ENCODE assay signal across 13 mouse cellular contexts in genomic region chr7:47103671-47104414, GRCm38 (mm10). TPM values are rescaled to one million over a fixed set of nuclear protein-coding genes. Genes with fewer than 3 reads are reported as not detected.
DNase-seq lines count a peak whose midpoint lies in the region; ATAC-seq and TF ChIP-seq lines count a peak whose summit lies in the region.
"Had no signal": no experiment of that assay in that cellular context is flagged by ENCODE, and none has a peak within 500 bp of the region (broad histone marks: within the 10 kb centered on the region; RNA-seq: fewer than 3 reads in every experiment).

No protein-coding gene starts in this region.

- TF ChIP-seq CTCF in cerebellum, adult 2 months (IDR thresholded peaks at IDR 0.05; ENCODE audit: borderline replicate concordance, insufficient read depth, low read depth, low read length), result no peak

- no peaks in the 10 kb centered on the region for H3K27me3 ChIP-seq in liver, embryonic 13.5 days
- no peaks in the 10 kb centered on the region for H3K27me3 ChIP-seq in liver, embryonic 11.5 days (replicated peaks; ENCODE audit: control insufficient read depth, insufficient read depth, low read length)
- no peaks in the 10 kb centered on the region for H3K27me3 ChIP-seq in cerebellum, adult 2 months (ENCODE audit: control insufficient read depth, insufficient read depth, low read length)
- H3K27me3 ChIP-seq in hindbrain, embryonic 14.5 days (ENCODE audit: control insufficient read depth, insufficient read depth, low read length), result no peaks in the 10 kb centered on the region
- H3K27me3 ChIP-seq: embryonic facial prominence, embryonic 13.5 days had no signal

- no peaks in the 10 kb centered on the region for H3K4me1 ChIP-seq in liver, embryonic 13.5 days (replicated peaks)
- H3K4me1 ChIP-seq in liver, embryonic 11.5 days (replicated peaks; ENCODE audit: control insufficient read depth, insufficient read depth, low read length), result no peaks in the 10 kb centered on the region
- no peaks in the 10 kb centered on the region for H3K4me1 ChIP-seq in cerebellum, adult 2 months (ENCODE audit: control insufficient read depth, insufficient read depth, low read length)
- H3K4me1 ChIP-seq in hindbrain, embryonic 14.5 days (replicated peaks; ENCODE audit: control insufficient read depth, insufficient read depth, low read length), result no peaks in the 10 kb centered on the region
- H3K4me1 ChIP-seq: embryonic facial prominence, embryonic 13.5 days; hindbrain, embryonic 10.5 days had no signal

- H3K4me3 ChIP-seq in liver, embryonic 13.5 days (replicated peaks), result no peak overlapping the region
- H3K4me3 ChIP-seq in liver, embryonic 11.5 days (ENCODE audit: low read depth, low read length), result no peak overlapping the region
- H3K4me3 ChIP-seq in macrophage (ENCODE audit: inconsistent target), result no peak overlapping the region
- H3K4me3 ChIP-seq in cerebellum, adult 2 months (replicated peaks; ENCODE audit: insufficient read depth, low read depth, low read length), result no peak overlapping the region
- no peak overlapping the region for H3K4me3 ChIP-seq in hindbrain, embryonic 14.5 days (replicated peaks; ENCODE audit: low read length)
- H3K4me3 ChIP-seq: embryonic facial prominence, embryonic 13.5 days; hindbrain, embryonic 10.5 days had no signal

- H3K9me3 ChIP-seq in liver, embryonic 13.5 days (replicated peaks), result no peaks in the 10 kb centered on the region
- H3K9me3 ChIP-seq in liver, embryonic 11.5 days (ENCODE audit: control insufficient read depth, low read length), result no peaks in the 10 kb centered on the region
- no peaks in the 10 kb centered on the region for H3K9me3 ChIP-seq in hindbrain, embryonic 14.5 days (ENCODE audit: control insufficient read depth, low read length)
- H3K9me3 ChIP-seq: embryonic facial prominence, embryonic 13.5 days; hindbrain, embryonic 10.5 days had no signal

- ATAC-seq in liver, embryonic 13.5 days (ENCODE audit: low read depth), result no peak
- ATAC-seq in liver, embryonic 11.5 days (replicated peaks; ENCODE audit: low FRiP score), result no peak
- no peak for ATAC-seq in hindbrain, embryonic 14.5 days (ENCODE audit: low FRiP score)

- no peak overlapping the region for H3K4me2 ChIP-seq in liver, embryonic 13.5 days
- no peak overlapping the region for H3K4me2 ChIP-seq in liver, embryonic 11.5 days
- no peak overlapping the region for H3K4me2 ChIP-seq in hindbrain, embryonic 14.5 days (replicated peaks)
- H3K4me2 ChIP-seq: embryonic facial prominence, embryonic 13.5 days had no signal

- H3K27ac ChIP-seq in liver, embryonic 13.5 days, result no peak overlapping the region
- no peak overlapping the region for H3K27ac ChIP-seq in liver, embryonic 11.5 days (ENCODE audit: low read depth, low read length)
- peak overlapping the region; percentile 28 for H3K27ac ChIP-seq in macrophage
- no peak overlapping the region for H3K27ac ChIP-seq in cerebellum, adult 2 months (ENCODE audit: insufficient read depth, low read length)
- no peak overlapping the region for H3K27ac ChIP-seq in hindbrain, embryonic 14.5 days
- H3K27ac ChIP-seq: embryonic facial prominence, embryonic 13.5 days; hindbrain, embryonic 10.5 days had no signal

- no peaks in the 10 kb centered on the region for H3K36me3 ChIP-seq in liver, embryonic 13.5 days
- no peaks in the 10 kb centered on the region for H3K36me3 ChIP-seq in liver, embryonic 11.5 days (ENCODE audit: control insufficient read depth, insufficient read depth, low read length)
- H3K36me3 ChIP-seq in macrophage (ENCODE audit: inconsistent target), result no peaks in the 10 kb centered on the region
- peaks cover 42% of the 10 kb centered on the region for H3K36me3 ChIP-seq in hindbrain, embryonic 14.5 days (replicated peaks; ENCODE audit: control insufficient read depth, insufficient read depth)
- H3K36me3 ChIP-seq: embryonic facial prominence, embryonic 13.5 days; hindbrain, embryonic 10.5 days had no signal

- peak; percentile 26 for DNase-seq in liver, embryonic 13.5 days
- DNase-seq in liver, embryonic 11.5 days (ENCODE audit: low spot score), result no peak
- peak; percentile 20 for DNase-seq in c-Kit-positive CD71-positive TER-119-negative erythroid progenitor cells, embryonic 14.5 days (ENCODE audit: low read depth)
- peak; percentile 37 for DNase-seq in thymus, postnatal 14 days
- DNase-seq in left cerebral cortex, postnatal 25 days (ENCODE audit: low spot score in 2 of 2), result no peak
- DNase-seq in cerebellum, adult 2 months, result no peak
- DNase-seq in hindbrain, embryonic 14.5 days (ENCODE audit: low spot score), result no peak
- DNase-seq: adrenal gland, postnatal 36 days; kidney, postnatal 4 days had no signal

- H3K79me2 ChIP-seq in macrophage (ENCODE audit: inconsistent target), result no peaks in the 10 kb centered on the region

- no peak for TF ChIP-seq POLR2A in cerebellum, adult 2 months (IDR thresholded peaks at IDR 0.05; ENCODE audit: borderline replicate concordance, insufficient read depth, low read length)

- intact Hi-C loops in left cerebral cortex, postnatal 25 days (cut with DNase I), result no loop called here

- H3K9ac ChIP-seq in liver, embryonic 13.5 days, result no peak overlapping the region
- no peak overlapping the region for H3K9ac ChIP-seq in liver, embryonic 11.5 days (ENCODE audit: low read depth, low read length)
- no peak overlapping the region for H3K9ac ChIP-seq in hindbrain, embryonic 14.5 days
- H3K9ac ChIP-seq: embryonic facial prominence, embryonic 13.5 days had no signal

- WGBS in liver, embryonic 13.5 days (ENCODE audit: insufficient replicate concordance), result 49% methylated on average over 1 of the region's 1 CpGs
- WGBS in liver, embryonic 11.5 days, result 68% methylated on average over 1 of the region's 1 CpGs
- WGBS in macrophage (ENCODE audit: missing documents), result 19% methylated on average over 1 of the region's 1 CpGs
- WGBS in cerebellum, adult 2 months, result 78% methylated on average over 1 of the region's 1 CpGs
- 91% methylated on average over 1 of the region's 1 CpGs for WGBS in hindbrain, embryonic 14.5 days

RNA-seq across cellular contexts. Expression of gene Ptpn5, which starts 29.6 kb away (rescaled TPM):
- polyA plus RNA-seq in liver, embryonic 13.5 days (2015; fragmentation: Nextera tagmentation; extraction: Ambion mirVana), result 0.05 and 0.10 TPM in 2 replicates
- 0.10 and 0.55 TPM in 2 replicates for polyA plus RNA-seq in liver, embryonic 11.5 days (2014; fragmentation: Nextera tagmentation; extraction: Ambion mirVana)
- 1 to 10 TPM in 1 of 26 experiments, not detected in 25; 1.6 TPM for total RNA-seq in macrophage (2018; cell fraction: chromatin; rRNA removed)
- total RNA-seq in macrophage (2018; cell fraction: cytosol; rRNA removed), result under 1 TPM in 3 of 26 experiments, not detected in 23; 0.03 to 0.06 (median 0.04) TPM
- total RNA-seq in macrophage (2018; cell fraction: nucleus; rRNA removed), result not detected
- polyA plus RNA-seq in macrophage (2018), result not detected in 3 replicates
- 100 to 1,000 TPM; 150 to 173 TPM for total RNA-seq in left cerebral cortex, postnatal 25 days (2021)
- 47.4 and 61.1 TPM in 2 replicates for polyA plus RNA-seq in cerebellum, adult 2 months (2012; rRNA removed)
- 162 and 171 TPM in 2 replicates for polyA plus RNA-seq in hindbrain, embryonic 14.5 days (2014; fragmentation: Nextera tagmentation; extraction: Ambion mirVana)
- total RNA-seq: gastrocnemius, adult 18-20 months had no signal

RNA-seq across cellular contexts. Expression of gene Tmem86a, which starts 53.4 kb away (rescaled TPM):
- 23.8 and 23.9 TPM in 2 replicates for polyA plus RNA-seq in liver, embryonic 13.5 days (2015; fragmentation: Nextera tagmentation; extraction: Ambion mirVana)
- polyA plus RNA-seq in liver, embryonic 11.5 days (2014; fragmentation: Nextera tagmentation; extraction: Ambion mirVana), result 23.3 and 24.2 TPM in 2 replicates
- 10 to 100 TPM in 15 of 26 experiments, 1 to 10 TPM in 11; 1.0 to 51.2 (median 11.9) TPM for total RNA-seq in macrophage (2018; cell fraction: chromatin; rRNA removed)
- 100 to 1,000 TPM in 22 of 26 experiments, 10 to 100 TPM in 4; 59.2 to 274 (median 187) TPM for total RNA-seq in macrophage (2018; cell fraction: cytosol; rRNA removed)
- 100 to 1,000 TPM in 11 of 26 experiments, 10 to 100 TPM in 14, 1 to 10 TPM in 1; 7.5 to 190 (median 90.8) TPM for total RNA-seq in macrophage (2018; cell fraction: nucleus; rRNA removed)
- 125 to 195 TPM (median 135 TPM) in 3 replicates for polyA plus RNA-seq in macrophage (2018)
- total RNA-seq in left cerebral cortex, postnatal 25 days (2021), result 10 to 100 TPM; 16.4 to 19.4 TPM
- polyA plus RNA-seq in cerebellum, adult 2 months (2012; rRNA removed), result 18.1 and 19.0 TPM in 2 replicates
- 21.0 and 22.1 TPM in 2 replicates for polyA plus RNA-seq in hindbrain, embryonic 14.5 days (2014; fragmentation: Nextera tagmentation; extraction: Ambion mirVana)

Comparison
In these comparisons a context has a peak if more than half of its experiments do, and no peak if none do; other contexts are left out.
1. DNase-seq: peak in liver, embryonic 13.5 days (single experiment), c-Kit-positive CD71-positive TER-119-negative erythroid progenitor cells, embryonic 14.5 days (single experiment) and thymus, postnatal 14 days (single experiment); none in liver, embryonic 11.5 days (single experiment), left cerebral cortex, postnatal 25 days (0 of 2), cerebellum, adult 2 months (0 of 2) and hindbrain, embryonic 14.5 days (single experiment).
2. RNA of gene Ptpn5, which starts 29.6 kb away (polyA plus RNA-seq): 162 to 171 TPM in hindbrain, embryonic 14.5 days and 47.4 to 61.1 TPM in cerebellum, adult 2 months; 0.05 to 0.10 TPM in liver, embryonic 13.5 days, 0.10 to 0.55 TPM in liver, embryonic 11.5 days and not detected in macrophage; every median in the first group is over 10 times any median in the second.